In the genomic region with DNA sequence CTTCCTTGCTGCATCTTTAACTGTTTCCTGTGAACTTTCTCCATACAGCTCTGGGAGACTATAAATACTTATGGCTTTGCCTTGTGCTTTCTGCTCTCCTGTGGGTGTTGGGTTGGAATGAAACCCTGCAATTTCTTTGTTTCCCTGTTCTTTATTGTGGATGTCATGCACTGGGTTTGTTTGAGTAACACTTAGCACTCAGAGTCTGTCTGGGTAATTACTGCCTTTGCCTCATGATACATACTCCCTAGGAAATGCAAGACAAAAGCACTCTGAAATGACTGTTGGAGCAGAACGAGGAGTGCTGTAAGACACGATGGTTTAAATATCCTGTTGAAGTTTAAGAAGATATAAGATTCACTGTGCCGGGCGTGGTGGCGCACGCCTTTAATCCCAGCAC, we compare ENCODE assay signal across 19 mouse cellular contexts. TPM values are rescaled to one million over a fixed set of nuclear protein-coding genes. Genes with fewer than 3 reads are reported as not detected.
"Had no signal": no experiment of that assay in that cellular context is flagged by ENCODE, and none has a peak within 500 bp of the region (broad histone marks: within the 10 kb centered on the region; RNA-seq: fewer than 3 reads in every experiment).

No protein-coding gene starts in this region.

- H3K9me3 ChIP-seq: limb, embryonic 15.5 days; liver, embryonic 12.5 days; midbrain, embryonic 10.5 days; midbrain, embryonic 15.5 days; neural tube, embryonic 12.5 days; stomach, embryonic 15.5 days had no signal

- H3K4me3 ChIP-seq: limb, embryonic 15.5 days; liver, embryonic 12.5 days; midbrain, embryonic 10.5 days; midbrain, embryonic 15.5 days; neural tube, embryonic 12.5 days; stomach, embryonic 15.5 days had no signal

- DNase-seq: kidney, adult 9 months; kidney, postnatal 36 days; layer of hippocampus, adult 9-11 months; layer of hippocampus, postnatal 36 days; lung, embryonic 14.5 days; lung, postnatal 10 days; lung, postnatal 4 days; thymus, postnatal 4 days had no signal

- H3K4me1 ChIP-seq: limb, embryonic 15.5 days; liver, embryonic 12.5 days; midbrain, embryonic 15.5 days; neural tube, embryonic 12.5 days; stomach, embryonic 15.5 days had no signal

- H3K27ac ChIP-seq: limb, embryonic 15.5 days; liver, embryonic 12.5 days; midbrain, embryonic 10.5 days; midbrain, embryonic 15.5 days; neural tube, embryonic 12.5 days; stomach, embryonic 15.5 days had no signal

- H3K9ac ChIP-seq: limb, embryonic 15.5 days; liver, embryonic 12.5 days; lung, embryonic 14.5 days; midbrain, embryonic 15.5 days; neural tube, embryonic 12.5 days; stomach, embryonic 15.5 days had no signal

- ATAC-seq: liver, embryonic 12.5 days; midbrain, embryonic 15.5 days had no signal

- H3K27me3 ChIP-seq: limb, embryonic 15.5 days; liver, embryonic 12.5 days; neural tube, embryonic 12.5 days; stomach, embryonic 15.5 days had no signal

- H3K4me2 ChIP-seq: limb, embryonic 15.5 days; liver, embryonic 12.5 days; lung, embryonic 14.5 days; midbrain, embryonic 15.5 days; neural tube, embryonic 12.5 days; stomach, embryonic 15.5 days had no signal

- H3K36me3 ChIP-seq: limb, embryonic 15.5 days; liver, embryonic 12.5 days; midbrain, embryonic 10.5 days; midbrain, embryonic 15.5 days; neural tube, embryonic 12.5 days; stomach, embryonic 15.5 days had no signal

RNA-seq across cellular contexts. Expression of gene Fezf1, which starts 57.9 kb away (rescaled TPM):
- total RNA-seq: megakaryocyte, adult 5-6 weeks; monocyte, adult 5-6 weeks; neutrophil, adult 5-6 weeks had no signal
- polyA plus RNA-seq: limb, embryonic 11.5 days; limb, embryonic 15.5 days; liver, embryonic 12.5 days; liver, embryonic 16.5 days; lung, embryonic 14.5 days; neural tube, embryonic 12.5 days; stomach, embryonic 15.5 days had no signal
